Mouse (Mus musculus): ENCODE results near the gene Cacna2d2. TPM values are rescaled to one million over a fixed set of nuclear protein-coding genes. Genes with fewer than 3 reads are reported as not detected.

Cacna2d2 gene
- 0.74 and 0.95 TPM in 2 replicates for polyA plus RNA-seq (2015; fragmentation: Nextera tagmentation; extraction: Ambion mirVana)

DNA sequence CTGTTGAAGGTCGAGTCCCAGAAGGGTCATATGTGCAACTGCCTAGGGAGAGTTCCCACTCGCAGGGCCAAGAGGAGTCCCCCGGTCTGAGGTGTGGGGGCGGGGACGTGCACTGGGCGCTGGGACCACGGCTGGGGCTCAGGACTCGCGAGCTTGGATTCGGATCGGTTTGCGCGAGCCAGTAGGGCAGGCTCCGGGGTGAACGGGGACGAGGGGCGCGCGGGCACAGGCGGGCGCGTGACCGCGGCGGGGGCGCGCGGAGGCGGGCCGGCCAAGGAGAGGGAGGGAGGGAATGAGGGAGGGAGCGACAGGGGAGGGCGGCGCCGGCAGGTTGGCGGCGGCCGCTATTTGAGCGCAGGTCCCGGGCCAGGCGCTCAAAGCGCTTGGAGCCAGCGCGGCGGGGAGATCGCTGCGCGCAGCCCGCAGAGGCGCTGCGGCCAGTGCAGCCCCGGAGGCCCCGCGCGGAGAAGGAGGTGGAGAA is at the start of gene Cacna2d2:
Gene Cacna2d2, plus strand, starts transcription at position 122 of the 481 bp plus-strand sequence.
- ATAC-seq (ENCODE audit: low FRiP score, low TSS enrichment), result peak; percentile 80
- Histone ChIP-seq H3K36me3 (ENCODE audit: insufficient read depth, low read length) (no peaks in the 10 kb centered on the region), H3K9ac (replicated peaks; ENCODE audit: low read length) (peak within 1 kb of the TSS; percentile 64), H3K4me2 (replicated peaks; ENCODE audit: low read depth, low read length) (peak within 1 kb of the TSS; percentile 99), H3K27ac (ENCODE audit: low read length) (no peak within 1 kb of the TSS), H3K27me3 (ENCODE audit: insufficient read depth, low read length) (peaks cover 73% of the 10 kb centered on the region), H3K4me3 (ENCODE audit: low read length) (peak within 1 kb of the TSS; percentile 61), H3K9me3 (ENCODE audit: low read length) (no peaks in the 10 kb centered on the region), H3K4me1 (ENCODE audit: insufficient read depth, low read length) (peaks cover 8% of the 10 kb centered on the region)
- WGBS, result under 1% methylated on average over 14 of the region's 54 CpGs

DNA sequence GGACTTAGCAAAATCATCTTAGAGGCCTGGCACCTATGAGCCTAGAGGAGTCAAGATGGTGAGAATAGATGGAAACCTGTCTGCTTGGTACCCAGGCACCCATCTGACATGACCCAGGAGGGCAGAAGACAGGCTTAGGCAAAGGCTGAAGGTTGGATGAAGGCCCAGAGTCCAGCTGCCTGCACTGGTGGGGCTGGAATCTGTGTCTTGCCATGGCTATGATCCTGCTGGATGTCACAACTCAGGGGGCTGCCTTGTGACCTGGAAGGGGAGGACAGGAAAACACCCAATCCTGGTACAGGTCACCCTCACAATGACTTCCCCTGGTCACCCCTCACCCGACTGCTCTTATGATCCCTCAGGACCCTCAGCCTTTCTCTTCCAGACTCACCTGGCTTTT is 44.6 kb upstream of the Cacna2d2 start:
- no peak overlapping the region for H3K4me3 ChIP-seq (ENCODE audit: low read length)
- H3K4me2 ChIP-seq (replicated peaks; ENCODE audit: low read depth, low read length), result no peak overlapping the region
- WGBS, result 72% methylated on average over 1 of the region's 1 CpGs
- peaks cover 10% of the 10 kb centered on the region for H3K27me3 ChIP-seq (ENCODE audit: insufficient read depth, low read length)
- H3K9me3 ChIP-seq (ENCODE audit: low read length), result no peaks in the 10 kb centered on the region
- no peaks in the 10 kb centered on the region for H3K36me3 ChIP-seq (ENCODE audit: insufficient read depth, low read length)
- ATAC-seq (ENCODE audit: low FRiP score, low TSS enrichment), result no peak
- H3K4me1 ChIP-seq (ENCODE audit: insufficient read depth, low read length), result no peaks in the 10 kb centered on the region; the same call in 1 of the 2 replicates
- H3K9ac ChIP-seq (replicated peaks; ENCODE audit: low read length), result no peak overlapping the region
- no peak overlapping the region for H3K27ac ChIP-seq (ENCODE audit: low read length)

DNA sequence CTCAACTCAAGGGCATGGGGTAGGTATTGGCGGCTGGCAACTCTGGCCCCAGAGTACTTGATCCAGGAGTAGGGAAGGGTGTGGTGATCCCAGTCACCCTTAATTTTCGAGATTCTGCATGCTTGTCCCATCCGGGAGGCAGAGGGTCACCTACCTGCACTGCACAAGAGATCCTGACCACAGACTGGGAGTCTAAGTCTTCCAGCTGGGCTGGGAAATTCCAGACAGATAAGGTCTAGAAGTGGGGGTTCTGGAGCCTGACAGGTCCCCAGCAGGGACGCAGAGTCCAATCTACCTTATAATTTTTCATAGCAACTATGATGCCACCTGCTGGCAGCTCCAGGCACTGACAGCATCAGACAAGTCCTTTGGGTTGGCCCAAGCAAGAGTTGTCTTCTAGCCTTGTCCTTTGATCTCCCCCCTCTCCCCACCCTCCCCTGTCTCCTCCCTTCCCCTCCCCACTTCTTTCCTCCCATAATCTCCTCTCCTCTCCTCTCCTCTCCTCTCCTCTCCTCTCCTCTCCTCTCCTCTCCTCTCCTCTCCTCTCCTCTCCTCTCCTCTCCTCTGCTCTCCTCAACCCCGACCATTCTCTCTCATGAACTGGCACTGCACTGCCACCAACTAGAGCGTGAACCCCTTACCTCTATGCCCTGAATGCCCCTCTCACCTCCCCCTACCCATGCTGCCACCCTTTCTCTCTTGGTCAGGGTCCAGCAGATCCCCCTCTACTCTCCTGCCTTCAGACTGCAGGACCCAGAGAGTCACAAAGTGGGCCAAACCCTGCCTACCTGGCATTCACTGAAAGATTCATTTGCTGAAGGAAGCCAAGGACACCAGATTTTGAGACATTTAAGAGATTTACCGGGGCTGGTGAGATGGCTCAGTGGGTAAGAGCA is 43.3 kb upstream of the Cacna2d2 start:
- Histone ChIP-seq H3K9ac (replicated peaks; ENCODE audit: low read length) (no peak overlapping the region), H3K9me3 (ENCODE audit: low read length) (no peaks in the 10 kb centered on the region), H3K4me2 (replicated peaks; ENCODE audit: low read depth, low read length) (no peak overlapping the region), H3K36me3 (ENCODE audit: insufficient read depth, low read length) (no peaks in the 10 kb centered on the region), H3K27ac (ENCODE audit: low read length) (no peak overlapping the region), H3K4me1 (ENCODE audit: insufficient read depth, low read length) (peaks cover 5% of the 10 kb centered on the region; the same call in 1 of the 2 replicates), H3K4me3 (ENCODE audit: low read length) (no peak overlapping the region), H3K27me3 (ENCODE audit: insufficient read depth, low read length) (peaks cover 10% of the 10 kb centered on the region)
- ATAC-seq (ENCODE audit: low FRiP score, low TSS enrichment), result 0 out of 2 replicates have a peak, but pooled peaks have one; percentile 23
- WGBS, result 47% methylated on average over 6 of the region's 7 CpGs

DNA sequence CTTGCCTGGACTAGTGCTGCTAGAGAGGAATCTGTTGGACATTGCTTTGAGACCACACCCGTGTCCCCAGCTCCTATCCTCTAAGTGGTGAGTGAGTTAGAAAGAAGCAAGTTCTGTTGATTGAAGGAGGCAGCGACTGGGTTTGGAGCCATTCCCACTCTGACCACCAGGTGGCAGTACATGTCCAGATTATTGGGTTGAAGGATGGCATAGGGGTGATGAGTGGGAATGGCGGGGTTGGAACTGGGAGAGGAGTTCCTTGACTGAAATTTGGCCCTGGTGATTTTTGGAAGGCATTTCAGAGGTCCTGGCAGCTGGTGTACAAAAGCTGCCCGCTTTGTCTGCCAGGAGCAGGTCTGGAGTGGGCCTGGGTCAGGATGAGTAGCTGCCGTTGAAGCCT is 41.8 kb upstream of the Cacna2d2 start:
- Histone ChIP-seq H3K27me3 (ENCODE audit: insufficient read depth, low read length) (peaks cover 10% of the 10 kb centered on the region), H3K9me3 (ENCODE audit: low read length) (no peaks in the 10 kb centered on the region), H3K4me3 (ENCODE audit: low read length) (no peak overlapping the region), H3K9ac (replicated peaks; ENCODE audit: low read length) (no peak overlapping the region), H3K4me1 (ENCODE audit: insufficient read depth, low read length) (peaks cover 8% of the 10 kb centered on the region; the same call in 1 of the 2 replicates), H3K4me2 (replicated peaks; ENCODE audit: low read depth, low read length) (no peak overlapping the region), H3K36me3 (ENCODE audit: insufficient read depth, low read length) (no peaks in the 10 kb centered on the region), H3K27ac (ENCODE audit: low read length) (no peak overlapping the region)
- WGBS, result 21% methylated on average over 5 of the region's 5 CpGs
- no peak for ATAC-seq (ENCODE audit: low FRiP score, low TSS enrichment)

DNA sequence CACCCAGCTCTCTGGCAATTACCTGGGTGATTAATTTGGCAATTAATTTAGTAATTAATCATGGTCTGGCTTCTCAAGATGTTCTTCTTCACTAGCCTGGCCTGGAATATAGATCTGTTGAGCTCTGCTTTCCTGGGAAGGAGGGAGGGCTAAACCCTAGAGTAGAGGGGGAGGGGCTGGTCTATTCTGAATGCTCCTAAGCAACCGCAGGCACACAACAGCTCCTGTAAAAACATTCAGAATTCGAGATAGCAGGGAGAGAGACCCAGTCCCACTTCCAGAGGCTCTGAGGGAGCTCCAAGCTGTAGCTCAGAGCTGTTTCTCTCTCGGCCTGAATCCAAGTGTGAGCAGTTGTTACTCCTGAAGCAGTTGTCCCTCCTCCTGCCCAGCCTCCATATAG is 38.4 kb upstream of the Cacna2d2 start:
- H3K4me1 ChIP-seq (ENCODE audit: insufficient read depth, low read length), result peaks cover 8% of the 10 kb centered on the region; the same call in 1 of the 2 replicates
- no peak overlapping the region for H3K4me3 ChIP-seq (ENCODE audit: low read length)
- ATAC-seq (ENCODE audit: low FRiP score, low TSS enrichment), result 0 out of 2 replicates have a peak, but pooled peaks have one; percentile 50
- no peak overlapping the region for H3K27ac ChIP-seq (ENCODE audit: low read length)
- H3K9ac ChIP-seq (replicated peaks; ENCODE audit: low read length), result no peak overlapping the region
- no peak overlapping the region for H3K4me2 ChIP-seq (replicated peaks; ENCODE audit: low read depth, low read length)
- no peaks in the 10 kb centered on the region for H3K9me3 ChIP-seq (ENCODE audit: low read length)
- no peaks in the 10 kb centered on the region for H3K36me3 ChIP-seq (ENCODE audit: insufficient read depth, low read length)
- 14% methylated on average over 3 of the region's 3 CpGs for WGBS
- peaks cover 8% of the 10 kb centered on the region for H3K27me3 ChIP-seq (ENCODE audit: insufficient read depth, low read length)

DNA sequence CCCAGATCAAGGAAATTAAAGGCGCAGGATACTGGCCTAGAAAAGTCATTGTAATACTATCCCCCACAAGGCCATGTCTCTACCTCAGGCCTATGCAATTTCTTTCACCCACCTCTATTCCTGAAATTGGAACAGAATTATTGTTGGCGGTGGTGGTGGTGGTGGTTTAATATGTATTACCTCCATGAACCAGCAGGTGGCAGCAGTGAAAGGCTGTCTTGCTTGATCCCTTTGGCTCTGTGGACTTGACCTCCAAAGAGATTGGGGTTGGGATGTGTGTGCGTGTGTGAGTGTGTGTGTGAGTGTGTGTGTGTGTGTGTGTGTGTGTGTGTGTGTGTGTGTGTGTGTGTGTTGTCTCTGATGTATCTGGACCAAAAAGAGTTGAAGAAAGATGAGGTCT is 32.8 kb upstream of the Cacna2d2 start:
- Histone ChIP-seq H3K27ac (ENCODE audit: low read length) (no peak overlapping the region), H3K4me2 (replicated peaks; ENCODE audit: low read depth, low read length) (no peak overlapping the region), H3K27me3 (ENCODE audit: insufficient read depth, low read length) (peaks cover under 1% of the 10 kb centered on the region; the same call in 1 of the 2 replicates), H3K4me1 (ENCODE audit: insufficient read depth, low read length) (peaks cover 17% of the 10 kb centered on the region), H3K36me3 (ENCODE audit: insufficient read depth, low read length) (no peaks in the 10 kb centered on the region), H3K9ac (replicated peaks; ENCODE audit: low read length) (no peak overlapping the region), H3K4me3 (ENCODE audit: low read length) (no peak overlapping the region), H3K9me3 (ENCODE audit: low read length) (no peaks in the 10 kb centered on the region)
- WGBS, result 10% methylated on average over 3 of the region's 3 CpGs
- no peak for ATAC-seq (ENCODE audit: low FRiP score, low TSS enrichment)

DNA sequence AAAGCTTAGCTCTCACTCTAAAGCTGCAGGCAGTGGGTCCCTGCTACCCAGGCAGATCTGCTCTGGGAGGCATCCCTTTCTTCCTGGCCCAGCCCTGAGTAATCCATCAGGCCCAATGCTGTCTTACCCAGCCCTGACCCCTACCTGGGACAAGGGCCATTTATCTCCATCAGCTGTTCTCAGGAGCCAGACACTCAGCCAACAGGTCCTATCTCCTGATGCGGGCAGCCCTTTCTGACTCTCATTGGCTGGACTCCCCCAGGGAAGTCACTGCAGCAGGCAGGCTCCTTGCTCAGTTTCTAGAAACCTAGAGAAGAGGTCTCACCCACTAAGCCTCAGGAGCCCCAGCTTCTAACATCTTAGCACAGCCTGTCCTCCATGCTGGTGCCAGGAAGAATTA is 31.1 kb upstream of the Cacna2d2 start:
- no peak for ATAC-seq (ENCODE audit: low FRiP score, low TSS enrichment)
- H3K27me3 ChIP-seq (ENCODE audit: insufficient read depth, low read length), result peaks cover 3% of the 10 kb centered on the region; the same call in 1 of the 2 replicates
- H3K9ac ChIP-seq (replicated peaks; ENCODE audit: low read length), result no peak overlapping the region
- no peaks in the 10 kb centered on the region for H3K36me3 ChIP-seq (ENCODE audit: insufficient read depth, low read length)
- peaks cover 17% of the 10 kb centered on the region for H3K4me1 ChIP-seq (ENCODE audit: insufficient read depth, low read length)
- no peak overlapping the region for H3K4me3 ChIP-seq (ENCODE audit: low read length)
- 64% methylated on average over 1 of the region's 1 CpGs for WGBS
- no peak overlapping the region for H3K27ac ChIP-seq (ENCODE audit: low read length)
- no peaks in the 10 kb centered on the region for H3K9me3 ChIP-seq (ENCODE audit: low read length)
- no peak overlapping the region for H3K4me2 ChIP-seq (replicated peaks; ENCODE audit: low read depth, low read length)

DNA sequence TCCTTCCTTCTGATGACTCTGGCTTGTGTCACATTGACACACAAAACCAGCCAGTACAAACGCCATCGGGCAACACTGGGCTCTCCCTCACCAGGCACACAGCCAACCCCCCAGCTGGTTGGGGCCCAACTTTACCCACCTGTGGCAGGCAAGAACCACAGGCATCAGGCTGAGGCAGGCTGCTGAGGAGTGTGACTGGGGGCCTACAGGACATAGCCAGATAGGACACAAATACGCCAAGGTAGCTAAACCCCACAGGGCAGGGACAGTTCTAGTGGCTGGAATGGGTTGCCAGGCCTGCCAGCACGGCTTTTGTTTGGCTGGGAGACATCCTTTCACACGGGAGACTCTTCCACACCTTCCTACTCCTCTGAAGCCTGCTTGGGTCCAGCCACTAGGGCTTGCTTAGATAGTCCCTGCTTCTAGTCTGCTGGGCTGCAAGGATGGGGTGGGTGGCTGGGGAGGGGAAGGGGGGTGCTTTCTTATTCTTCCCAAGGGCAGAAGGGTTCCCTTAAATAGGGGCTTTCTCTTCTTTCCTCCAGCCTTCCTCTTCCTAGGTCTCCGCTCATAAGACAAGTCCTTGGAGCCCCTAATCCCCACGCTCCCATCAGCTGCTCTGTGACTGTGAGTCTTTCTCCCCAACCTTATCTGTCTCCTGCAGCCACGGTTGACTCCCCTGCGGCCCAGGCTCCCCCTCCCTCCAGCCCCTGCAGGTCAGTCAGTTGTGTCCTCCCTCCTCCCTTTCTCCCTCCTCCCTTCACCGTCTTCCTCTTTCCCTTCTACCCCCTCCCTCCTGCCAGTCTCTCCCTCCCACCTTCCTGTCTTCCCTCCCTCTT is 29.9 kb upstream of the Cacna2d2 start:
- peaks cover 17% of the 10 kb centered on the region for H3K4me1 ChIP-seq (ENCODE audit: insufficient read depth, low read length)
- ATAC-seq (ENCODE audit: low FRiP score, low TSS enrichment), result peak; percentile 53; the same call in 1 of the 2 replicates
- H3K27me3 ChIP-seq (ENCODE audit: insufficient read depth, low read length), result peaks cover 8% of the 10 kb centered on the region; the same call in 1 of the 2 replicates
- H3K4me3 ChIP-seq (ENCODE audit: low read length), result no peak overlapping the region
- H3K9ac ChIP-seq (replicated peaks; ENCODE audit: low read length), result no peak overlapping the region
- H3K9me3 ChIP-seq (ENCODE audit: low read length), result no peaks in the 10 kb centered on the region
- no peaks in the 10 kb centered on the region for H3K36me3 ChIP-seq (ENCODE audit: insufficient read depth, low read length)
- H3K27ac ChIP-seq (ENCODE audit: low read length), result no peak overlapping the region
- no peak overlapping the region for H3K4me2 ChIP-seq (replicated peaks; ENCODE audit: low read depth, low read length)
- WGBS, result 31% methylated on average over 10 of the region's 10 CpGs

DNA sequence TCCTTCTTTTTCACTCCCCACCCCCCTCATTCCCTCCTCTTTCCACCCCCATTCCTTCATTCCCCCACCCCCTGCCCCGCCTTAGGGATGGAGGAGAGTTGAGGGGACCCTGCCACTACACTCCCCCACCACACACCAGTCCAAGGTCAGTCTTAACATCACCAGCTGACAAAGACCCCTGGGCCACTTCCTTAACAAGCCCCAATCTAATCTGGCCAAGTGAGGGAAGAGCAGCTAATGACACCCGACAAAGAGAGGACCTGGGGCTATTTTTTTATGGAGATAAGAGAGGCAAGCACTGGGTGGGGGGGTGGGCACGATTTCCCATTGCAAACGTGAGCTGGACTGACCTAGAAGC is 29.3 kb upstream of the Cacna2d2 start:
- peaks cover 11% of the 10 kb centered on the region; the same call in 1 of the 2 replicates for H3K27me3 ChIP-seq (ENCODE audit: insufficient read depth, low read length)
- no peak for ATAC-seq (ENCODE audit: low FRiP score, low TSS enrichment)
- 8% methylated on average over 4 of the region's 4 CpGs for WGBS
- H3K9ac ChIP-seq (replicated peaks; ENCODE audit: low read length), result no peak overlapping the region
- no peaks in the 10 kb centered on the region for H3K36me3 ChIP-seq (ENCODE audit: insufficient read depth, low read length)
- H3K4me1 ChIP-seq (ENCODE audit: insufficient read depth, low read length), result peaks cover 17% of the 10 kb centered on the region
- H3K27ac ChIP-seq (ENCODE audit: low read length), result no peak overlapping the region
- H3K4me3 ChIP-seq (ENCODE audit: low read length), result no peak overlapping the region
- H3K9me3 ChIP-seq (ENCODE audit: low read length), result no peaks in the 10 kb centered on the region
- H3K4me2 ChIP-seq (replicated peaks; ENCODE audit: low read depth, low read length), result no peak overlapping the region

Data from kidney, embryonic 16.5 days (tissue).